Mouse (Mus musculus) small intestine, adult 2 months (tissue): ENCODE results near the gene Adrb1. TPM values are rescaled to one million over a fixed set of nuclear protein-coding genes. Genes with fewer than 3 reads are reported as not detected.
A peak's percentile ranks its signal among the peaks of the same experiment; 100 is the strongest.

Experiments
- H3K27ac ChIP-seq: fragments of 200-500 bp; 2 replicates; pipeline ENCODE4 v1.5.1; 2012; ENCODE audit warnings: low read depth, low read length, control low read depth, inconsistent platforms; ENCODE audit not compliant: insufficient read depth
- H3K27me3 ChIP-seq: fragments of 200-500 bp; 2 replicates; pipeline ENCODE4 v1.6.1; 2012; ENCODE audit warnings: mild to moderate bottlenecking, moderate library complexity, low read length, inconsistent platforms; ENCODE audit not compliant: control insufficient read depth, insufficient read depth
- H3K36me3 ChIP-seq: fragments of 200-500 bp; 2 replicates; pipeline ENCODE4 v1.6.1; 2012; ENCODE audit warnings: mild to moderate bottlenecking, low read length, control low read depth, inconsistent platforms; ENCODE audit not compliant: control insufficient read depth, insufficient read depth
- H3K4me1 ChIP-seq: fragments of 200-500 bp; 2 replicates; pipeline ENCODE4 v1.6.1; 2012; ENCODE audit warnings: low read length, inconsistent platforms, mixed read lengths; ENCODE audit not compliant: control insufficient read depth, insufficient read depth, insufficient read length
- H3K4me3 ChIP-seq: fragments of 200-500 bp; 2 replicates; pipeline ENCODE4 v1.5.1; 2012; ENCODE audit warnings: low read depth, mild to moderate bottlenecking, control low read depth, inconsistent platforms, low read length, moderate library complexity
- CTCF ChIP-seq: fragments of 200-500 bp; IDR thresholded peaks from 2 replicates; pipeline ENCODE4 v1.5.1; 2012; ENCODE audit warnings: low read depth, mild to moderate bottlenecking, control low read depth, inconsistent platforms, low read length, moderate library complexity, mixed read lengths; ENCODE audit not compliant: insufficient replicate concordance, insufficient read length; ENCODE audit errors: extremely low read depth
- POLR2A ChIP-seq: fragments of 200-500 bp; IDR thresholded peaks from 2 replicates; pipeline ENCODE4 v1.6.1; 2012; ENCODE audit warnings: low read depth, mild to moderate bottlenecking, control low read depth, inconsistent platforms, low read length, moderate library complexity
- WGBS: fragments of 180-500 bp; shearing (Covaris S2); methylation state at CpG from one replicate; pipeline ENCODE4 v1.1.7; 2018; 5-methylcytosine and 5-hydroxymethylcytosine counted together
- polyA plus RNA-seq: library from polyadenylated mRNA; depleted of rRNA; stranded (reverse); fragments of >200 nt; gene quantifications from 2 replicates; pipeline ENCODE4 v1.2.3, GENCODE M21; 2012

Gene Adrb1
- polyA plus RNA-seq, 1 experiment, result 3.1 TPM

DNA sequence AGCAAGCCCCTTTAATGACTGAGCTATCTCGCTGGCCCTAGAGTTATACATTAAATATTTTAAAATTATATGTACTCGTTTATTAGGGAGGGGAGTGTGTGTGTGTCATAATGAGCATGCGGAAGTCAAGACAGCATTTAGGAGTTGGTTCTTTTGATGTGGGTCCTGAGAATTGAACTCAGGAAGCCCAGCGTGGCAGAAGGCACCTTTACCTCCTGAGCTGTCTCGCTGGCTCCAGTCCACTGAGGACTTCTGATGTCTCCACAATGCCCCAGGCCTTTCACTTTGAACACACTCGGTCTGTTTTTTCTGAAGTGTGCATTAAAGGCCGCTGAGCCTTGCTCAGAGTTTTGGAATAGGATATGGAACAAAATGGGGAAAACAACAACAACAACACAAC is 39.7 kb upstream of the Adrb1 start:
- Histone ChIP-seq H3K4me3 (no peak overlapping the region), H3K27me3 (no peaks in the 10 kb centered on the region)
- 90% methylated on average over 7 of the region's 7 CpGs for WGBS

GRCm38 (mm10) chr19:56682843-56683242 is 39.2 kb upstream of the Adrb1 start:
- 28% methylated on average over 7 of the region's 7 CpGs for WGBS
- H3K4me3 ChIP-seq, result 0 out of 2 replicates have a peak overlapping the region, but pooled peaks have one; percentile 20
- no peak overlapping the region for H3K27ac ChIP-seq
- no peaks in the 10 kb centered on the region for H3K27me3 ChIP-seq
- H3K36me3 ChIP-seq, result no peaks in the 10 kb centered on the region
- no peak for TF ChIP-seq CTCF
- TF ChIP-seq POLR2A, result no peak
- peaks cover 13% of the 10 kb centered on the region for H3K4me1 ChIP-seq

More for the DNA sequence above, 39.7 kb upstream of the Adrb1 start:
- no peak overlapping the region for H3K27ac ChIP-seq
- no peak for TF ChIP-seq POLR2A
- no peak for TF ChIP-seq CTCF
- no peaks in the 10 kb centered on the region for H3K36me3 ChIP-seq
- peaks cover 10% of the 10 kb centered on the region for H3K4me1 ChIP-seq

GRCm38 (mm10) chr19:56685515-56685914 is 36.5 kb upstream of the Adrb1 start:
- H3K27ac ChIP-seq, result no peak overlapping the region
- no peak overlapping the region for H3K4me3 ChIP-seq
- 76% methylated on average over 7 of the region's 7 CpGs for WGBS
- no peaks in the 10 kb centered on the region for H3K27me3 ChIP-seq
- peaks cover 14% of the 10 kb centered on the region for H3K4me1 ChIP-seq
- no peaks in the 10 kb centered on the region for H3K36me3 ChIP-seq
- TF ChIP-seq CTCF (no peak), POLR2A (no peak)

DNA sequence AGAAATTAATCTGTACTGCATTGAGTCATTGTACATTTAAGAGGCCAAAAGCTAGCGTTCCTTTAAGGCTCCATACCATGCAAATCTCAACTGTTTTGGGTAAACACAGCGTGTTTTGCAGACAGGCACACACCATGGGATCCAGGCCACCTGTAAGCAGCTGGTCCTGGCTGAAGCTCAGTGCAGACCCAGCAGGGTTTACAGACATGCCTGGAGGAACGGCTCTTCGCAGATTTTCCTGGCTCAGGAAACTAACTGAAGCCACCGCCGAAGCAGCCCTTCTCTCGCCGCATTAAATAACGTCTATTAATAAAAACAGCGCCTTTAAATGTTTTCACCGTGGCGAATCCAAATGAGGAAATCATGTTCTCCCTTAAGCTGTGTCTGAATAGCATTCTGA is 35.8 kb upstream of the Adrb1 start:
- Histone ChIP-seq H3K4me1 (peaks cover 14% of the 10 kb centered on the region), H3K27me3 (no peaks in the 10 kb centered on the region), H3K27ac (no peak overlapping the region), H3K4me3 (no peak overlapping the region), H3K36me3 (no peaks in the 10 kb centered on the region)
- WGBS, result 74% methylated on average over 12 of the region's 12 CpGs
- TF ChIP-seq CTCF (no peak), POLR2A (no peak)

DNA sequence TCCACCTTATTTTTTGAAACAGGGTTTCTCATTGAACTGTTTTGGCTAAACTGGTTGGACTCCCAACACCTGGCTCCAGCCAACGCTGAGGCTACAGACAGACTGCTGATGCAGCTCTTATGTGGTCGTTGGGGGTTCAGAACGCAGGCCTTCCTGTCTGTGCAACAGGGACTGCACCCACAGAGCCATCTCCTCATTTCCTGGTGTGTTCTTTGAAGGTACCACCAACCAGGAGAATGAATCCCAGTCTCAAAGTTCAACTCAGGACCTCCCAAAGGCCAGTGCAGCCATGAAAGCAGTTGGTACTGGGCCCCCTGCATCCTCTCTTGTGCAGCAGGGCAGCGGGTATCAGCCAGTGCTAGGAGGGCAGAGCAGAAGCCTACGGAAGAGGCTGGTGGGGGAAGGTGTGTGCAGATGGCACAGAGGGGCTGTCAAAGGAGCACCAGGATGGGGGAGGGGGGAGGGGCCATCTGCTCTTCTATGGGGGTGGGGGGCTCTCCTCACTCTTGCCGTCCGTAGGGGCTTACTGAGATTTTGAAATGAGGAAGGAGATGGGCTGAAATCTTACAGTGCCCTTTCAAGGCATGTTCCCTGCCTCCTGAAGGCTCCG is 34.9 kb upstream of the Adrb1 start:
- 82% methylated on average over 8 of the region's 8 CpGs for WGBS
- no peak overlapping the region for H3K27ac ChIP-seq
- H3K4me1 ChIP-seq, result peaks cover 12% of the 10 kb centered on the region
- H3K27me3 ChIP-seq, result no peaks in the 10 kb centered on the region
- H3K4me3 ChIP-seq, result no peak overlapping the region
- no peak for TF ChIP-seq CTCF
- no peak for TF ChIP-seq POLR2A
- no peaks in the 10 kb centered on the region for H3K36me3 ChIP-seq

DNA sequence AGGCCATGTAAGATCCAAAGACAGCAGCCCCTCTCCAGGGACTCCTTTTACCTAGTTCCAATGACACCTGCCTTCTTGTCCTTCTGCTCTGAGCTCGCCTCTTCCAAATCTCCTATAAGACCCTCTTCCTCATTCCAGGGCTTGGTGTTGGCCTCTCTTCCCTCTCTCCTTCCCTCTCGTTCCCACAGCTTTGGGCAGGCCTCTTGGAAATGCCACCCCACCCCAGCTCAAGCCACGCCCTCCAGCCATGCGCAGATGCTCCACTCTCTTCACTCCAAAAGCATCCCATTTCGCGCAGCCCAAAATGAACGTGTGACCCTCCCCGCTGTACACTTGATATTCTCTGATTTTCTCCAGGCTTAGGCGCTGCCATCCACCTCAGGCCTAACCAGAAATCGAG is 34.3 kb upstream of the Adrb1 start:
- TF ChIP-seq CTCF, result no peak
- TF ChIP-seq POLR2A, result no peak
- Histone ChIP-seq H3K4me1 (peaks cover 9% of the 10 kb centered on the region), H3K36me3 (no peaks in the 10 kb centered on the region), H3K27ac (no peak overlapping the region), H3K27me3 (no peaks in the 10 kb centered on the region), H3K4me3 (no peak overlapping the region)
- WGBS, result 69% methylated on average over 10 of the region's 10 CpGs

DNA sequence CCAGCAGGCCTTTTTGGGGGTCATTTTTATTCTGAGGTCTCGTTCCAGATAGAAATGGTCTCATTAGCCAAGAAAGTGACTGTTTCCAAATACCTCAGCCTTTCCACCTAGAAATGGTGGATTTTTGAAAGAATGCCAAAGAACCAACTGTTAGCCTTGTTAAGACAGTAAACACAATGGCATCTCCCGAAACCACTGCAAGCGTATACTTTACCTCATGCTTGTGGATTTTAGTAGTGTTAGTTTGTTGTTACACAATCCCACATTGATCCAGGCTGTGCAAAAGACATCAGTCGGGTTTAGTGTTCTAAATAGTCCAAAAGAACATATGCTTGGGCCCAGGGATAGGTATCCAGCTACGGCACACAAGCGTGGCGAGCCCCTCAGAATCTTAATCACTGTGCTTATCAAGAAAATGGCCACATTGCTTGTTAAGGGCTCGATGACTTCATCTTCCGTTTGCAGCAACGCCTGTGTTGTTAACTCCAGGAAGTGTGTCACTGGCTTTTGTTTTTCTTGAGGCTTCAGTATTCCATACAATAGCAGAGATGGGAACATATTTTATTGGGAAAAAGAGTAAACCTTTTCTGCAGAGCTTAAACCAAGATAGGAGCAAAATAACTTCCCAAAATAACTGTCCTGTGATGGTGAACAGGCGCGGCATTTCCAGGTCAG is 33.2 kb upstream of the Adrb1 start:
- H3K27me3 ChIP-seq, result no peaks in the 10 kb centered on the region

GRCm38 (mm10) chr19:56689493-56689892 is 32.5 kb upstream of the Adrb1 start:
- no peaks in the 10 kb centered on the region for H3K36me3 ChIP-seq
- H3K4me3 ChIP-seq, result no peak overlapping the region
- H3K4me1 ChIP-seq, result peaks cover 3% of the 10 kb centered on the region
- TF ChIP-seq POLR2A, result no peak
- no peak for TF ChIP-seq CTCF
- no peaks in the 10 kb centered on the region for H3K27me3 ChIP-seq
- WGBS, result 72% methylated on average over 6 of the region's 6 CpGs
- H3K27ac ChIP-seq, result no peak overlapping the region

More for the DNA sequence above, 33.2 kb upstream of the Adrb1 start:
- 69% methylated on average over 12 of the region's 12 CpGs for WGBS
- Histone ChIP-seq H3K4me3 (no peak overlapping the region), H3K27ac (no peak overlapping the region), H3K36me3 (no peaks in the 10 kb centered on the region), H3K4me1 (peaks cover 3% of the 10 kb centered on the region)
- TF ChIP-seq CTCF (no peak), POLR2A (no peak)
